Mouse (Mus musculus) liver, embryonic 14.5 days (tissue): ENCODE data around the gene Auts2. TPM values are rescaled to one million over a fixed set of nuclear protein-coding genes. Genes with fewer than 3 reads are reported as not detected.
A peak's percentile ranks its signal among the peaks of the same experiment; 100 is the strongest.

Experiments
- ATAC-seq: fragments of 200-750 bp; cut with Nextera tagmentation; 2 replicates; pipeline ENCODE4 v1.8.0; 2017; ENCODE audit warnings: moderate number of reproducible peaks, mild to moderate bottlenecking, moderate library complexity; ENCODE audit not compliant: insufficient read depth
- DNase-seq, 3 experiments: peaks; one replicate each; pipeline ENCODE4 v3.0.0-alpha.2; 2012 to 2013; ENCODE audit warnings: low read depth in 3 of 3, low spot score in 3 of 3
- H3K27ac ChIP-seq: fragments of 300-500 bp; sonication (generic); 2 replicates; pipeline ENCODE4 v1.5.1; 2014; ENCODE audit warnings: moderate library complexity, mild to moderate bottlenecking, control low read depth, inconsistent platforms
- H3K27me3 ChIP-seq: fragments of 300-500 bp; sonication (generic); 2 replicates; pipeline ENCODE4 v1.6.1; 2014; ENCODE audit warnings: mild to moderate bottlenecking, low read length, moderate library complexity; ENCODE audit not compliant: control insufficient read depth, insufficient read depth
- H3K36me3 ChIP-seq: fragments of 300-500 bp; sonication (generic); replicated peaks from 2 replicates; pipeline ENCODE4 v1.6.1; 2014; ENCODE audit warnings: low read depth; ENCODE audit not compliant: control insufficient read depth, insufficient read depth
- H3K4me1 ChIP-seq, 2 experiments: fragments of 200-500 bp in 1 of 2; fragments of 300-500 bp in 1 of 2; sonication (generic) in 1 of 2; replicated peaks; 2 replicates each; pipeline ENCODE4 v1.6.1; 2012 to 2014; ENCODE audit warnings: antibody characterized with exemption in 1 of 2, inconsistent platforms in 1 of 2, low read length in 1 of 2; ENCODE audit not compliant: control insufficient read depth in 2 of 2, insufficient read depth in 2 of 2
- H3K4me2 ChIP-seq: fragments of 300-500 bp; sonication (generic); 2 replicates; pipeline ENCODE4 v1.6.1; 2014; ENCODE audit warnings: low read depth, mild to moderate bottlenecking, control low read depth, moderate library complexity
- H3K4me3 ChIP-seq, 2 experiments: fragments of 200-500 bp in 1 of 2; fragments of 300-500 bp in 1 of 2; sonication (generic) in 1 of 2; 2 replicates each; pipeline ENCODE4 v1.5.1; 2012 to 2014; ENCODE audit warnings: low read depth in 2 of 2, low read length in 2 of 2, mild to moderate bottlenecking in 2 of 2, control low read depth in 1 of 2, inconsistent platforms in 1 of 2, moderate library complexity in 1 of 2; ENCODE audit not compliant: insufficient read depth in 1 of 2
- H3K9ac ChIP-seq: fragments of 300-500 bp; sonication (generic); replicated peaks from 2 replicates; pipeline ENCODE4 v1.6.1; 2014; ENCODE audit warnings: mild to moderate bottlenecking, control low read depth, moderate library complexity
- H3K9me3 ChIP-seq: fragments of 300-500 bp; sonication (generic); 2 replicates; pipeline ENCODE4 v1.6.1; 2016; ENCODE audit warnings: low read length, mixed read lengths; ENCODE audit not compliant: control insufficient read depth
- CTCF ChIP-seq: IDR thresholded peaks from 2 replicates; pipeline ENCODE4 v1.5.1; 2016; ENCODE audit warnings: antibody characterized with exemption, low read depth, control low read depth
- EP300 ChIP-seq: IDR thresholded peaks from 2 replicates; pipeline ENCODE4 v1.6.1; 2016; ENCODE audit warnings: antibody characterized with exemption, low read depth
- WGBS: fragments of 180-500 bp; shearing (Covaris S2); extraction: QIAGEN DNeasy Blood & Tissue Kit; methylation state at CpG from one replicate; pipeline ENCODE4 v1.1.7; 2014; ENCODE audit not compliant: insufficient replicate concordance; 5-methylcytosine and 5-hydroxymethylcytosine counted together
- polyA plus RNA-seq, 2 experiments: library from polyadenylated mRNA; depleted of rRNA in 1 of 2; stranded (reverse) in 1 of 2; unstranded in 1 of 2; fragments of >200 nt; fragmentation: Nextera tagmentation in 1 of 2; extraction: Ambion mirVana in 1 of 2; gene quantifications; 2 replicates each; pipeline versions ENCODE4 v1.2.1 to v1.2.3; 2012 to 2014

Gene Auts2
- polyA plus RNA-seq, 2 experiments: 0.77 to 1.6 TPM

- 56% methylated on average over 3 of the region's 3 CpGs for WGBS
- no peak overlapping the region for H3K4me2 ChIP-seq
- no peak overlapping the region for H3K4me3 ChIP-seq
- H3K9me3 ChIP-seq: no peaks in the 10 kb centered on the region
- no peak overlapping the region for H3K27ac ChIP-seq
- no peak for DNase-seq
- H3K36me3 ChIP-seq: no peaks in the 10 kb centered on the region
- H3K9ac ChIP-seq: no peak overlapping the region
- peaks cover 0 to 7% of the 10 kb centered on the region in 2 experiments; a peak in 2 of 4 replicates for H3K4me1 ChIP-seq
- H3K27me3 ChIP-seq: no peaks in the 10 kb centered on the region
- no peak for TF ChIP-seq EP300
- no peak for TF ChIP-seq CTCF
- no peak for ATAC-seq
Observed at GRCm38 (mm10) chr5:132334796-132335195, 208.3 kb downstream of the Auts2 start.

DNA sequence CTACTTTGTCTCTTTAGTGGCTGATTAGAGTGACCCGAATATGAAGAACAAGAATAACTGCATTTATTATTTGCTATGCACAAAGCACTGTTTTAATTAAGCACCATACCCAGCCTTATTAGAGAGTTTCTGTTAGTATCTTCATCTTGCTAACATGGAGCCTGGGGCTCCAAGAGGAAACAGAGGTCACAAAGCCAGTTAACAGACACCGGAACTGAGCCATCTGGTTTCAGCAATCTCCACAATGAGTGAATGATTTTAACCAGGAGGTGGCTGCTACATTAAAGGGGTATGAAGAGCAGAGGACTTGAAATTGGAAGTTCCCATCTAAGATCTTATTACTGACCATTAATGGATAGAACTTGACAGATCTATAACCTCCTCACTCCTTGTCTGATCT, 209.4 kb downstream of the Auts2 start:
- no peaks in the 10 kb centered on the region for H3K36me3 ChIP-seq
- DNase-seq: no peak
- ATAC-seq: no peak
- H3K9me3 ChIP-seq: no peaks in the 10 kb centered on the region
- peaks cover 0 to 7% of the 10 kb centered on the region in 2 experiments; a peak in 2 of 4 replicates for H3K4me1 ChIP-seq
- 54% methylated on average over 2 of the region's 2 CpGs for WGBS
- TF ChIP-seq CTCF (no peak), EP300 (no peak)
- no peaks in the 10 kb centered on the region for H3K27me3 ChIP-seq
- no peak overlapping the region for H3K27ac ChIP-seq
- H3K9ac ChIP-seq: no peak overlapping the region
- no peak overlapping the region for H3K4me3 ChIP-seq
- H3K4me2 ChIP-seq: no peak overlapping the region

DNA sequence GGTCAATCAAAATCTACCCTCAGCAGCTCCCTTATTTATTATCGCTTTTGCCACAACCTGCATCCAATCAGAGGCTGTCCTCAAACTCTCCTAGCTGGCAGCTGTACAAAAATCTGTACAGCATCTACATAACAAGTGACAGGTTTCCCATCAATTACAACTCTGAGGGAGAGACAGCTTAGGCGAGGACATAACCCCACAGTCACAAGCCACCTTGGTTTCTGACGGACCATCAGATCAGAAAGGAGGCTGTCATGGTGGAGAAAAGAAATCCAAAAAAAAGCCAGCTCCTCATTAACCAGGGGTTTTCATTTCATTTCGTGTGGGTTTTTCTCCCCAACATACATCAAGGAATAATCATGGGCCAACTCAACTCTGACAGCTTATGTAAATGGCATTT, 210.6 kb downstream of the Auts2 start:
- ATAC-seq: no peak
- no peak overlapping the region for H3K9ac ChIP-seq
- 43% methylated on average over 4 of the region's 4 CpGs for WGBS
- H3K4me3 ChIP-seq: no peak overlapping the region
- H3K36me3 ChIP-seq: no peaks in the 10 kb centered on the region
- TF ChIP-seq EP300 (no peak), CTCF (no peak)
- H3K27ac ChIP-seq: no peak overlapping the region
- H3K4me1 ChIP-seq: peaks cover 0 to 7% of the 10 kb centered on the region in 2 experiments; a peak in 2 of 4 replicates
- no peak overlapping the region for H3K4me2 ChIP-seq
- no peak for DNase-seq
- H3K27me3 ChIP-seq: no peaks in the 10 kb centered on the region
- no peaks in the 10 kb centered on the region for H3K9me3 ChIP-seq

DNA sequence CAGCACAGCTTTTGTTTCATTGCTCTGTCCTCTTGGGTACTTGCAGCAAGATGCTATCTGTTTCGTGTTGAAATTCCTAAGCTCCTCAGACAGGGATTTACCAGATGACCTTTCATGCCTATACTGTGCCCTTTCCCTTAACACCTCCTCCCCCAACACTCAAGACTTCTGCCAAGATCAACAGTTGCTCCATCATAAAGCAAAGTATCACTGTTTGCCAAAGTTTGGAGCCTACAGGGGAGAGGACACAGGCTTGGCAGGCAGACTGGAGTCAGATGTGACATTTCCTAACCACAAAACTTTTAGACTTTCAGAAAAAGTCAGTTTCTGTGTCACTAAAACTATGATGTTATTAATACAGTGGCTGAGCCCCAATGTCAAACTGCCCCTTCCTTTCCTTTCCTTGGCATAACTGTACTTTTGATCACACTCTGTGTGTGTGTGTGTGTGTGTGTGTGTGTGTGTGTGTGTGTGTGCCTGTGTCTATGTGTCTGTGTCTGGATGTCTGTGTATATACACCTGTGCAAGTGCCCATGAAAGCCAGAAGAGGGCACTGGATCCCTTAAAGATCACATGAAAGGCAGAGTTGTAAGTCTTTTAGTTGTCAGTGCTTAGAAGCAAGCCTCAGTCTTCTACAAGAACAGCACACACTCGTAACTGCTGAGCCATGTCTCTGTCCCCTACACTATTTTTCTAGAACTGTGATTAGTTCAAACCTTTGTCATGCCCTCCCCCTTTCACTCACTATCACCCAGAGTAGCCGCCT, 213.8 kb downstream of the Auts2 start:
- no peak overlapping the region for H3K4me2 ChIP-seq
- H3K9me3 ChIP-seq: no peaks in the 10 kb centered on the region
- no peaks in the 10 kb centered on the region for H3K4me1 ChIP-seq
- H3K9ac ChIP-seq: no peak overlapping the region
- no peak overlapping the region for H3K27ac ChIP-seq
- TF ChIP-seq CTCF (peak; percentile 17; the same call in 1 of the 2 replicates), EP300 (no peak)
- DNase-seq (no peak), ATAC-seq (no peak)
- no peak overlapping the region for H3K4me3 ChIP-seq
- H3K36me3 ChIP-seq: no peaks in the 10 kb centered on the region
- WGBS: 62% methylated on average over 3 of the region's 3 CpGs
- H3K27me3 ChIP-seq: no peaks in the 10 kb centered on the region

- H3K27ac ChIP-seq: no peak overlapping the region
- no peaks in the 10 kb centered on the region for H3K27me3 ChIP-seq
- H3K4me2 ChIP-seq: no peak overlapping the region
- no peak overlapping the region for H3K9ac ChIP-seq
- H3K9me3 ChIP-seq: no peaks in the 10 kb centered on the region
- DNase-seq (no peak), ATAC-seq (no peak)
- no peaks in the 10 kb centered on the region for H3K36me3 ChIP-seq
- no peaks in the 10 kb centered on the region for H3K4me1 ChIP-seq
- TF ChIP-seq CTCF (no peak), EP300 (no peak)
- no peak overlapping the region for H3K4me3 ChIP-seq
- 66% methylated on average over 6 of the region's 6 CpGs for WGBS
Observed at GRCm38 (mm10) chr5:132324246-132324883, 218.8 kb downstream of the Auts2 start.
